20 mouse cellular contexts compared by ENCODE assay signal in genomic region chrX:136991274-136991673, GRCm38 (mm10). TPM values are rescaled to one million over a fixed set of nuclear protein-coding genes. Genes with fewer than 3 reads are reported as not detected.
DNase-seq lines count a peak whose midpoint lies in the region; ATAC-seq and TF ChIP-seq lines count a peak whose summit lies in the region.
"Had no signal": no experiment of that assay in that cellular context is flagged by ENCODE, and none has a peak within 500 bp of the region (broad histone marks: within the 10 kb centered on the region; RNA-seq: fewer than 3 reads in every experiment).

No protein-coding gene starts in this region.

- DNase-seq in CD4-positive, CD25-positive, alpha-beta regulatory T cell, adult 2 months (ENCODE audit: low read depth, low spot score) = peak; percentile 2
- peak; percentile 28 for DNase-seq in midbrain, postnatal 0 days (ENCODE audit: low spot score)
- DNase-seq in kidney, adult 8-10 months = no peak
- no peak for DNase-seq in testis, postnatal 14 days (ENCODE audit: low spot score)
- DNase-seq: cerebellum, adult 11-12 months; embryo, embryonic 11 days; gastrocnemius, postnatal 25 days; kidney, adult 18-20 months; kidney, postnatal 36 days; left cerebral cortex, postnatal 4 days had no signal

- peak overlapping the region; percentile 61; the same call in 1 of the 2 replicates for H3K4me2 ChIP-seq in hindbrain, embryonic 13.5 days
- H3K4me2 ChIP-seq in hindbrain, embryonic 12.5 days (replicated peaks) = no peak overlapping the region
- peak overlapping the region; percentile 51 for H3K4me2 ChIP-seq in midbrain, postnatal 0 days (ENCODE audit: low read depth, low read length, poor library complexity, severe bottlenecking)
- H3K4me2 ChIP-seq: heart, embryonic 11.5 days; liver, embryonic 11.5 days; lung, embryonic 15.5 days had no signal

- no peaks in the 10 kb centered on the region for H3K9me3 ChIP-seq in hindbrain, embryonic 13.5 days
- H3K9me3 ChIP-seq in hindbrain, embryonic 12.5 days (replicated peaks) = no peaks in the 10 kb centered on the region
- no peaks in the 10 kb centered on the region for H3K9me3 ChIP-seq in midbrain, postnatal 0 days (ENCODE audit: low read length)
- H3K9me3 ChIP-seq: lung, embryonic 15.5 days; megakaryocyte, embryonic 14.5 days had no signal

- no peak overlapping the region for H3K4me3 ChIP-seq in hindbrain, embryonic 13.5 days
- H3K4me3 ChIP-seq in hindbrain, embryonic 12.5 days = no peak overlapping the region
- peak overlapping the region; percentile 44; the same call in 1 of the 2 replicates for H3K4me3 ChIP-seq in midbrain, postnatal 0 days (ENCODE audit: low read depth, low read length)
- H3K4me3 ChIP-seq: lung, embryonic 15.5 days; megakaryocyte, embryonic 14.5 days had no signal

- no peaks in the 10 kb centered on the region for H3K27me3 ChIP-seq in hindbrain, embryonic 13.5 days
- 0 out of 2 replicates have a peak, but pooled peaks cover 5% of the 10 kb centered on the region for H3K27me3 ChIP-seq in hindbrain, embryonic 12.5 days
- no peaks in the 10 kb centered on the region for H3K27me3 ChIP-seq in midbrain, postnatal 0 days (ENCODE audit: insufficient read depth, low read length)

- ATAC-seq in CD4-positive, CD25-positive, alpha-beta regulatory T cell, adult 4 months = no peak
- no peak for ATAC-seq in hindbrain, embryonic 13.5 days (ENCODE audit: low FRiP score)
- ATAC-seq in hindbrain, embryonic 12.5 days (ENCODE audit: low FRiP score) = no peak
- ATAC-seq in hematopoietic stem cell, adult 5-6 weeks (replicated peaks in 1 of 2; ENCODE audit: insufficient read depth in 1 of 2, low FRiP score in 2 of 2, low TSS enrichment in 1 of 2, low read depth in 1 of 2, poor library complexity in 2 of 2, severe bottlenecking in 2 of 2) = peak; percentile 52 to 69
- ATAC-seq in midbrain, postnatal 0 days (ENCODE audit: low FRiP score) = no peak
- ATAC-seq: Patski had no signal

- no peak for TF ChIP-seq CTCF in midbrain, postnatal 0 days (IDR thresholded peaks at IDR 0.05)

- H3K27ac ChIP-seq in hindbrain, embryonic 13.5 days = no peak overlapping the region
- no peak overlapping the region for H3K27ac ChIP-seq in hindbrain, embryonic 12.5 days
- H3K27ac ChIP-seq in midbrain, postnatal 0 days (ENCODE audit: low read depth, low read length) = no peak overlapping the region
- H3K27ac ChIP-seq: lung, embryonic 15.5 days had no signal

- no peaks in the 10 kb centered on the region for H3K36me3 ChIP-seq in hindbrain, embryonic 13.5 days
- no peaks in the 10 kb centered on the region for H3K36me3 ChIP-seq in hindbrain, embryonic 12.5 days
- H3K36me3 ChIP-seq in midbrain, postnatal 0 days (ENCODE audit: insufficient read depth, low read length) = no peaks in the 10 kb centered on the region
- H3K36me3 ChIP-seq: lung, embryonic 15.5 days had no signal

- peaks cover 23% of the 10 kb centered on the region for H3K4me1 ChIP-seq in hindbrain, embryonic 13.5 days (replicated peaks)
- H3K4me1 ChIP-seq in hindbrain, embryonic 12.5 days = peaks cover 6% of the 10 kb centered on the region; the same call in 1 of the 2 replicates
- H3K4me1 ChIP-seq in midbrain, postnatal 0 days (ENCODE audit: insufficient read depth, low read length) = no peaks in the 10 kb centered on the region
- H3K4me1 ChIP-seq: lung, embryonic 15.5 days had no signal

- no peak overlapping the region for H3K9ac ChIP-seq in hindbrain, embryonic 13.5 days
- H3K9ac ChIP-seq in hindbrain, embryonic 12.5 days = no peak overlapping the region
- H3K9ac ChIP-seq in midbrain, postnatal 0 days (replicated peaks; ENCODE audit: low read length, poor library complexity, severe bottlenecking) = no peak overlapping the region
- H3K9ac ChIP-seq: lung, embryonic 15.5 days had no signal

- WGBS in hindbrain, embryonic 13.5 days = 49% methylated on average over 2 of the region's 2 CpGs
- WGBS in hindbrain, embryonic 12.5 days = 50% methylated on average over 2 of the region's 2 CpGs
- WGBS in midbrain, postnatal 0 days = 48% methylated on average over 2 of the region's 2 CpGs

RNA-seq across cellular contexts. Expression of gene Zcchc18, which starts 1.7 kb away (rescaled TPM):
- polyA plus RNA-seq in CD4-positive, CD25-positive, alpha-beta regulatory T cell, adult 4 months (2017; shearing (Covaris generic)) = 10 to 100 TPM; 45.7 to 49.4 TPM
- polyA plus RNA-seq in hindbrain, embryonic 13.5 days (2015; fragmentation: Nextera tagmentation; extraction: Ambion mirVana) = 264 and 268 TPM in 2 replicates
- polyA plus RNA-seq in hindbrain, embryonic 12.5 days (2016; fragmentation: Nextera tagmentation; extraction: Ambion mirVana) = 136 and 137 TPM in 2 replicates
- 2.3 and 2.6 TPM in 2 replicates for total RNA-seq in hematopoietic stem cell, adult 5-6 weeks (2017)
- total RNA-seq in midbrain, postnatal 0 days (2014; rRNA removed) = 196 and 224 TPM in 2 replicates
- 602 and 631 TPM in 2 replicates for polyA plus RNA-seq in midbrain, postnatal 0 days (2015; fragmentation: Nextera tagmentation; extraction: Ambion mirVana)
- total RNA-seq: gastrocnemius, postnatal 25 days; heart, postnatal 25 days had no signal

RNA-seq across cellular contexts. Expression of gene Tmsb15b1, which starts 14.6 kb away (rescaled TPM):
- 10 to 100 TPM; 24.2 to 27.3 TPM for polyA plus RNA-seq in CD4-positive, CD25-positive, alpha-beta regulatory T cell, adult 4 months (2017; shearing (Covaris generic))
- polyA plus RNA-seq in hindbrain, embryonic 13.5 days (2015; fragmentation: Nextera tagmentation; extraction: Ambion mirVana) = 38.3 and 46.4 TPM in 2 replicates
- 28.8 and 37.6 TPM in 2 replicates for polyA plus RNA-seq in hindbrain, embryonic 12.5 days (2016; fragmentation: Nextera tagmentation; extraction: Ambion mirVana)
- 13.9 and 18.6 TPM in 2 replicates for total RNA-seq in hematopoietic stem cell, adult 5-6 weeks (2017)
- 3.0 and 5.8 TPM in 2 replicates for total RNA-seq in midbrain, postnatal 0 days (2014; rRNA removed)
- polyA plus RNA-seq in midbrain, postnatal 0 days (2015; fragmentation: Nextera tagmentation; extraction: Ambion mirVana) = 34.5 and 41.2 TPM in 2 replicates
- polyA plus RNA-seq: Patski had no signal

RNA-seq across cellular contexts. Expression of gene Tmsb15l, which starts 14.6 kb away (rescaled TPM):
- polyA plus RNA-seq in CD4-positive, CD25-positive, alpha-beta regulatory T cell, adult 4 months (2017; shearing (Covaris generic)) = 10 to 100 TPM in 1 of 2 experiments, 1 to 10 TPM in 1; 3.0 to 17.7 TPM
- 10.9 and 13.9 TPM in 2 replicates for polyA plus RNA-seq in hindbrain, embryonic 13.5 days (2015; fragmentation: Nextera tagmentation; extraction: Ambion mirVana)
- polyA plus RNA-seq in hindbrain, embryonic 12.5 days (2016; fragmentation: Nextera tagmentation; extraction: Ambion mirVana) = 10.6 TPM in 2 replicates
- total RNA-seq in hematopoietic stem cell, adult 5-6 weeks (2017) = 20.1 and 33.5 TPM in 2 replicates
- 1.9 and 7.9 TPM in 2 replicates for total RNA-seq in midbrain, postnatal 0 days (2014; rRNA removed)
- 7.5 and 9.5 TPM in 2 replicates for polyA plus RNA-seq in midbrain, postnatal 0 days (2015; fragmentation: Nextera tagmentation; extraction: Ambion mirVana)
- total RNA-seq: gastrocnemius, postnatal 25 days; heart, postnatal 25 days had no signal

RNA-seq across cellular contexts. Expression of gene Tmsb15b2, which starts 16.0 kb away (rescaled TPM):
- polyA plus RNA-seq in CD4-positive, CD25-positive, alpha-beta regulatory T cell, adult 4 months (2017; shearing (Covaris generic)) = 10 to 100 TPM; 12.5 to 78.4 TPM
- polyA plus RNA-seq in hindbrain, embryonic 13.5 days (2015; fragmentation: Nextera tagmentation; extraction: Ambion mirVana) = 110 and 120 TPM in 2 replicates
- 82.4 and 101 TPM in 2 replicates for polyA plus RNA-seq in hindbrain, embryonic 12.5 days (2016; fragmentation: Nextera tagmentation; extraction: Ambion mirVana)
- 6.4 and 14.5 TPM in 2 replicates for total RNA-seq in hematopoietic stem cell, adult 5-6 weeks (2017)
- 32.3 and 59.5 TPM in 2 replicates for total RNA-seq in midbrain, postnatal 0 days (2014; rRNA removed)
- polyA plus RNA-seq in midbrain, postnatal 0 days (2015; fragmentation: Nextera tagmentation; extraction: Ambion mirVana) = 69.2 and 73.2 TPM in 2 replicates

RNA-seq across cellular contexts. Expression of gene Slc25a53, which starts 46.8 kb away (rescaled TPM):
- polyA plus RNA-seq in CD4-positive, CD25-positive, alpha-beta regulatory T cell, adult 4 months (2017; shearing (Covaris generic)) = 1 to 10 TPM; 5.9 to 9.5 TPM
- 15.9 and 18.6 TPM in 2 replicates for polyA plus RNA-seq in hindbrain, embryonic 13.5 days (2015; fragmentation: Nextera tagmentation; extraction: Ambion mirVana)
- polyA plus RNA-seq in hindbrain, embryonic 12.5 days (2016; fragmentation: Nextera tagmentation; extraction: Ambion mirVana) = 13.1 and 15.6 TPM in 2 replicates
- total RNA-seq in hematopoietic stem cell, adult 5-6 weeks (2017) = 5.6 and 10.0 TPM in 2 replicates
- 17.6 and 20.6 TPM in 2 replicates for total RNA-seq in midbrain, postnatal 0 days (2014; rRNA removed)
- 11.1 and 12.6 TPM in 2 replicates for polyA plus RNA-seq in midbrain, postnatal 0 days (2015; fragmentation: Nextera tagmentation; extraction: Ambion mirVana)

Comparison
In these comparisons a context has a peak if more than half of its experiments do, and no peak if none do; other contexts are left out.
1. DNase-seq: peak in CD4-positive, CD25-positive, alpha-beta regulatory T cell, adult 2 months (single experiment) and midbrain, postnatal 0 days (single experiment); none in kidney, adult 8-10 months (0 of 2) and testis, postnatal 14 days (single experiment).
2. ATAC-seq: peak in hematopoietic stem cell, adult 5-6 weeks (2 of 2); none in CD4-positive, CD25-positive, alpha-beta regulatory T cell, adult 4 months (single experiment), hindbrain, embryonic 13.5 days (single experiment), hindbrain, embryonic 12.5 days (single experiment) and midbrain, postnatal 0 days (single experiment).